Mouse (Mus musculus) neural tube, embryonic 12.5 days (tissue): ENCODE data around the gene Sf3a2. TPM values are rescaled to one million over a fixed set of nuclear protein-coding genes. Genes with fewer than 3 reads are reported as not detected.

Source experiments
- ATAC-seq: fragments of 200-750 bp; cut with Nextera tagmentation; 2 replicates; pipeline ENCODE4 v1.8.0; 2017; ENCODE audit warnings: low read depth, mild to moderate bottlenecking, moderate TSS enrichment, moderate library complexity; ENCODE audit not compliant: low FRiP score
- H3K27ac ChIP-seq: fragments of 300-500 bp; sonication (generic); 2 replicates; pipeline ENCODE4 v1.5.1; 2016
- H3K27me3 ChIP-seq: fragments of 300-500 bp; sonication (generic); replicated peaks from 2 replicates; pipeline ENCODE4 v1.6.1; 2016; ENCODE audit warnings: mild to moderate bottlenecking
- H3K36me3 ChIP-seq: fragments of 300-500 bp; sonication (generic); 2 replicates; pipeline ENCODE4 v1.6.1; 2016; ENCODE audit warnings: mild to moderate bottlenecking
- H3K4me1 ChIP-seq: fragments of 300-500 bp; sonication (generic); 2 replicates; pipeline ENCODE4 v1.6.1; 2016
- H3K4me2 ChIP-seq: fragments of 300-500 bp; sonication (generic); replicated peaks from 2 replicates; pipeline ENCODE4 v1.6.1; 2016; ENCODE audit warnings: mild to moderate bottlenecking
- H3K4me3 ChIP-seq: fragments of 300-500 bp; sonication (generic); 2 replicates; pipeline ENCODE4 v1.5.1; 2016
- H3K9ac ChIP-seq: fragments of 300-500 bp; sonication (generic); 2 replicates; pipeline ENCODE4 v1.6.1; 2016; ENCODE audit warnings: mild to moderate bottlenecking
- H3K9me3 ChIP-seq: fragments of 300-500 bp; sonication (generic); 2 replicates; pipeline ENCODE4 v1.6.1; 2016; ENCODE audit warnings: mild to moderate bottlenecking
- WGBS: fragments of 180-500 bp; shearing (Covaris S2); methylation state at CpG from one replicate; pipeline ENCODE4 v1.1.7; 2016; 5-methylcytosine and 5-hydroxymethylcytosine counted together
- polyA plus RNA-seq: library from polyadenylated mRNA; unstranded; fragments of >200 nt; fragmentation: Nextera tagmentation; extraction: Ambion mirVana; gene quantifications from 2 replicates; pipeline ENCODE4 v1.2.1, GENCODE M21; 2016

The Sf3a2 gene
- polyA plus RNA-seq, 1 experiment from 2014 or later = 72.4 TPM

DNA sequence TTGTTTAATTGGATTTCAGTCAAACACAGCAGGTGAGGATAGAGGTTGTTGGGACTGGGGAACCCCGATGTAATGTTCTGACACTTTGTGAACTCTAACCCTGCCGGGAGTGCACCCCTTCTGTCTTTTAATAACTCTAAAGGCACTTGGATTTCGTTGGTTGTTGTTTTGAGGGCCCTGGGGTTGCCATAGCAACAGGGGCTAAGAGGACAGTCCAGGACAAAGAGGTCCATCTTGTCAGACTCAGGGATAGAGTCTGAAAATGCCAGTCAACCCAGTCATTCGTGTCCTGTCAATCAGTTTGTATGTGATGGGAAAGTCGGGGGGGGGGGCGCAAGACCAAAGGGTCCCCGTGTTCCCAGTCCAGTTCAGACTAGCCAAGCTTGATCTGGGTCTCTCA is 34.8 kb downstream of the Sf3a2 start:
- peaks cover 36% of the 10 kb centered on the region for H3K27me3 ChIP-seq
- no peak for ATAC-seq
- 58% methylated on average over 7 of the region's 7 CpGs for WGBS
- no peak overlapping the region for H3K9ac ChIP-seq
- H3K4me1 ChIP-seq = peaks cover 29% of the 10 kb centered on the region
- no peak overlapping the region for H3K27ac ChIP-seq
- no peak overlapping the region for H3K4me2 ChIP-seq
- H3K4me3 ChIP-seq = no peak overlapping the region
- H3K9me3 ChIP-seq = 0 out of 2 replicates have a peak, but pooled peaks cover 6% of the 10 kb centered on the region
- peaks cover 22% of the 10 kb centered on the region for H3K36me3 ChIP-seq

GRCm38 (mm10) chr10:80835617-80836016 is 37.6 kb downstream of the Sf3a2 start:
- no peak overlapping the region; the same call in 1 of the 2 replicates for H3K9ac ChIP-seq

GRCm38 (mm10) chr10:80836949-80837379 is 39.0 kb downstream of the Sf3a2 start:
- no peaks in the 10 kb centered on the region; the same call in 1 of the 2 replicates for H3K4me1 ChIP-seq
- H3K27ac ChIP-seq = no peak overlapping the region
- H3K4me3 ChIP-seq = no peak overlapping the region
- ATAC-seq = no peak
- H3K36me3 ChIP-seq = no peaks in the 10 kb centered on the region; the same call in 1 of the 2 replicates
- H3K9ac ChIP-seq = no peak overlapping the region
- H3K4me2 ChIP-seq = no peak overlapping the region
- H3K27me3 ChIP-seq = peaks cover 42% of the 10 kb centered on the region
- 44% methylated on average over 7 of the region's 7 CpGs for WGBS
- 0 out of 2 replicates have a peak, but pooled peaks cover 6% of the 10 kb centered on the region for H3K9me3 ChIP-seq

More at GRCm38 (mm10) chr10:80835617-80836016, 37.6 kb downstream of the Sf3a2 start:
- Histone ChIP-seq H3K27ac (no peak overlapping the region), H3K36me3 (peaks cover 3% of the 10 kb centered on the region; the same call in 1 of the 2 replicates), H3K27me3 (peaks cover 36% of the 10 kb centered on the region), H3K4me2 (peak overlapping the region; percentile 25), H3K4me3 (no peak overlapping the region), H3K4me1 (peaks cover 7% of the 10 kb centered on the region), H3K9me3 (0 out of 2 replicates have a peak, but pooled peaks cover 6% of the 10 kb centered on the region)
- ATAC-seq = no peak
- WGBS = 53% methylated on average over 30 of the region's 30 CpGs

- ATAC-seq = no peak
- H3K27me3 ChIP-seq = peaks cover 50% of the 10 kb centered on the region
- WGBS = 16% methylated on average over 2 of the region's 2 CpGs
- no peak overlapping the region for H3K4me3 ChIP-seq
- H3K4me2 ChIP-seq = no peak overlapping the region
- 0 out of 2 replicates have a peak, but pooled peaks cover 6% of the 10 kb centered on the region for H3K9me3 ChIP-seq
- H3K4me1 ChIP-seq = no peaks in the 10 kb centered on the region; the same call in 1 of the 2 replicates
- H3K27ac ChIP-seq = no peak overlapping the region
- 0 out of 2 replicates have a peak overlapping the region, but pooled peaks have one; percentile 14 for H3K9ac ChIP-seq
- no peaks in the 10 kb centered on the region for H3K36me3 ChIP-seq
These were observed 39.8 kb downstream of the Sf3a2 start for GRCm38 (mm10) chr10:80837827-80838226.

DNA sequence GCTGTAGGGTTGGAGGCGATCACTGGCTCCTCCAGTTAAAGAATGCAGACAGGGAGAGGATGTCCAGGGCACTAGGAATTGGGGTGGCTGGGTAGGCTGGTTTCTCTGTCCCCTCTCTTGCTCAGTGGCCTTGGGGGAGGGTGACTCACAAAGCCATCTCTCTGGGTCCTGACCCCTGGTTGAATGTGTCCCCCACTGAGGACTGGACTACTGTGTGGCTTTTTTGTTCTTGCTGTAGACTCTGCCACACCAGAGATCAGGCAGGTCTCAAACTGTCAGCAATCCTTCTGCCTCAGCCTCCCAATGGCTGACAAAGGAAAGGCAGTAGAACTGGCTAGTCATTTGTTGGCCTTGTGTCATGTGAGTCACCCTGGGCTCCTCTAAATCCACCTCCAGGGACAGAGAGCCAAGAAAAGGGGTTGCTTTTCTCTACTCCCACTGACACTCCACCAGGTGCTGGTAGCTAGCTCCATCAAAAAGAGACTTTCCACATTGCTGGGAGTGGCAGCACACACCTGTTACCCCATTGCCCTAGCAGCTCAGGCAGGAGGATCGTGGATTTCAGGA is 40.4 kb downstream of the Sf3a2 start:
- peaks cover 4% of the 10 kb centered on the region; the same call in 1 of the 2 replicates for H3K4me1 ChIP-seq
- peaks cover 52% of the 10 kb centered on the region for H3K27me3 ChIP-seq
- WGBS = 68% methylated on average over 2 of the region's 2 CpGs
- no peak overlapping the region for H3K4me3 ChIP-seq
- H3K4me2 ChIP-seq = no peak overlapping the region
- ATAC-seq = no peak
- H3K27ac ChIP-seq = no peak overlapping the region
- H3K9ac ChIP-seq = no peak overlapping the region
- H3K36me3 ChIP-seq = no peaks in the 10 kb centered on the region
- H3K9me3 ChIP-seq = 0 out of 2 replicates have a peak, but pooled peaks cover 6% of the 10 kb centered on the region

DNA sequence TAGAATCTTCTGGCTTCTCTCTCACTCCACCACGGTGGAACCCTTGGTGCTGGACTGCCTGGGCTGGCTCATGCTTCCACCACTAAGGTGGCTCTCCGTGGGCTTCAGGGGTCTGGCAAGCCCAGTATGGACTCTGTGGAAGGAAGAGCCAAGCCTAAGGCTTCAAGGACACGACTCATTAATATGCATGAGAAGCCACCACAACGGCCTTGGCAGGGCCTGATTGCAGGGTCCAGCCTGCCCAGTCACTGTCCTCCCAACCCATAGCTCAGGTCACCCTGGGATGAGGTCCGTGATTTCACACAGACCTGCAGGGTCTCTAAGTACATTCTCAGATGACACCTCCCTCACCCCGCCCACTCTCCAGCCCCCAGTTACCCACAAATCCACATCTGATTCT is 41.9 kb downstream of the Sf3a2 start:
- Histone ChIP-seq H3K4me2 (no peak overlapping the region), H3K9ac (0 out of 2 replicates have a peak overlapping the region, but pooled peaks have one; percentile 9), H3K4me3 (no peak overlapping the region), H3K36me3 (no peaks in the 10 kb centered on the region), H3K9me3 (0 out of 2 replicates have a peak, but pooled peaks cover 3% of the 10 kb centered on the region), H3K27me3 (peaks cover 52% of the 10 kb centered on the region), H3K27ac (no peak overlapping the region), H3K4me1 (peaks cover 11% of the 10 kb centered on the region)
- no peak for ATAC-seq
- WGBS = 61% methylated on average over 6 of the region's 6 CpGs

- Histone ChIP-seq H3K27me3 (peaks cover 48% of the 10 kb centered on the region), H3K27ac (no peak overlapping the region), H3K4me3 (no peak overlapping the region), H3K4me1 (peaks cover 11% of the 10 kb centered on the region), H3K4me2 (no peak overlapping the region), H3K9me3 (no peaks in the 10 kb centered on the region), H3K9ac (no peak overlapping the region), H3K36me3 (no peaks in the 10 kb centered on the region)
- 88% methylated on average over 2 of the region's 2 CpGs for WGBS
- ATAC-seq = no peak
These were observed 43.7 kb downstream of the Sf3a2 start for GRCm38 (mm10) chr10:80841685-80842084.

- ATAC-seq = no peak
- Histone ChIP-seq H3K27me3 (peaks cover 48% of the 10 kb centered on the region), H3K4me2 (no peak overlapping the region)
These were observed 44.3 kb downstream of the Sf3a2 start for GRCm38 (mm10) chr10:80842334-80842733.

GRCm38 (mm10) chr10:80843087-80843930 is 45.3 kb downstream of the Sf3a2 start:
- Histone ChIP-seq H3K27ac (no peak overlapping the region), H3K4me1 (peaks cover 11% of the 10 kb centered on the region), H3K36me3 (no peaks in the 10 kb centered on the region), H3K4me2 (peak overlapping the region; percentile 75), H3K9me3 (no peaks in the 10 kb centered on the region), H3K4me3 (peak overlapping the region; percentile 38), H3K9ac (peak overlapping the region; percentile 53), H3K27me3 (peaks cover 45% of the 10 kb centered on the region)
- 10% methylated on average over 32 of the region's 32 CpGs for WGBS
- no peak for ATAC-seq

More at GRCm38 (mm10) chr10:80842334-80842733, 44.3 kb downstream of the Sf3a2 start:
- no peaks in the 10 kb centered on the region for H3K36me3 ChIP-seq
- peaks cover 11% of the 10 kb centered on the region for H3K4me1 ChIP-seq
- no peak overlapping the region for H3K4me3 ChIP-seq
- WGBS = 84% methylated on average over 15 of the region's 15 CpGs
- H3K9ac ChIP-seq = no peak overlapping the region
- H3K27ac ChIP-seq = no peak overlapping the region
- no peaks in the 10 kb centered on the region for H3K9me3 ChIP-seq

- Histone ChIP-seq H3K27me3 (peaks cover 45% of the 10 kb centered on the region), H3K4me3 (peak within 1 kb of the TSS; percentile 38), H3K36me3 (no peaks in the 10 kb centered on the region), H3K4me2 (peak within 1 kb of the TSS; percentile 75), H3K9me3 (no peaks in the 10 kb centered on the region), H3K9ac (peak within 1 kb of the TSS; percentile 53), H3K4me1 (peaks cover 11% of the 10 kb centered on the region), H3K27ac (no peak within 1 kb of the TSS)
- ATAC-seq = no peak
- 4% methylated on average over 51 of the region's 51 CpGs for WGBS
These were observed 46.0 kb downstream of the Sf3a2 start, which contains the start of gene Lingo3 for GRCm38 (mm10) chr10:80843931-80844547. Gene Lingo3, minus strand, starts transcription at chr10:80844039.

- no peak overlapping the region for H3K9ac ChIP-seq
- no peak overlapping the region for H3K4me3 ChIP-seq
- no peak for ATAC-seq
- peaks cover 45% of the 10 kb centered on the region for H3K27me3 ChIP-seq
- peaks cover 2% of the 10 kb centered on the region; the same call in 1 of the 2 replicates for H3K36me3 ChIP-seq
- no peak overlapping the region for H3K4me2 ChIP-seq
- no peak overlapping the region for H3K27ac ChIP-seq
- 64% methylated on average over 8 of the region's 8 CpGs for WGBS
- H3K9me3 ChIP-seq = no peaks in the 10 kb centered on the region
- H3K4me1 ChIP-seq = peaks cover 11% of the 10 kb centered on the region
These were observed 47.2 kb downstream of the Sf3a2 start for GRCm38 (mm10) chr10:80845055-80845693.
